Mouse (Mus musculus) cerebellum, adult 2 months (tissue): ENCODE results near the gene Rpusd3. TPM values are rescaled to one million over a fixed set of nuclear protein-coding genes. Genes with fewer than 3 reads are reported as not detected.

Experiments used
- DNase-seq, 2 experiments: peaks; one replicate each; pipeline ENCODE4 v3.0.0; 2021
- H3K27ac ChIP-seq: fragments of 200-500 bp; 2 replicates; pipeline ENCODE4 v1.5.1; 2012; ENCODE audit warnings: low read length, control low read depth, inconsistent platforms; ENCODE audit not compliant: insufficient read depth
- H3K27me3 ChIP-seq: fragments of 200-500 bp; 2 replicates; pipeline ENCODE4 v1.6.1; 2012; ENCODE audit warnings: inconsistent platforms, mild to moderate bottlenecking, low read length, moderate library complexity; ENCODE audit not compliant: control insufficient read depth, insufficient read depth
- H3K4me1 ChIP-seq: fragments of 200-500 bp; 2 replicates; pipeline ENCODE4 v1.6.1; 2011; ENCODE audit warnings: low read length; ENCODE audit not compliant: control insufficient read depth, insufficient read depth
- H3K4me3 ChIP-seq: fragments of 200-500 bp; replicated peaks from 2 replicates; pipeline ENCODE3; 2011; ENCODE audit warnings: mild to moderate bottlenecking, low read depth, low read length, control low read depth; ENCODE audit not compliant: insufficient read depth
- CTCF ChIP-seq: fragments of 200-500 bp; IDR thresholded peaks from 2 replicates; pipeline ENCODE4 v1.5.1; 2011; ENCODE audit warnings: low read depth, mild to moderate bottlenecking, control low read depth, low read length, moderate library complexity, borderline replicate concordance; ENCODE audit not compliant: insufficient read depth
- POLR2A ChIP-seq: fragments of 200-500 bp; IDR thresholded peaks from 2 replicates; pipeline ENCODE4 v1.6.1; 2011; ENCODE audit warnings: low read length, control low read depth, borderline replicate concordance; ENCODE audit not compliant: insufficient read depth
- WGBS: fragments of 180-500 bp; shearing (Covaris S2); methylation state at CpG from one replicate; pipeline ENCODE4 v1.1.7; 2018; 5-methylcytosine and 5-hydroxymethylcytosine counted together
- polyA plus RNA-seq: library from polyadenylated mRNA; depleted of rRNA; stranded (reverse); fragments of >200 nt; gene quantifications from 2 replicates; pipeline ENCODE4 v1.2.3, GENCODE M21; 2012; rRNA removed

The Rpusd3 gene
- 37.4 and 45.9 TPM in 2 replicates for polyA plus RNA-seq

GRCm38 (mm10) chr6:113419199-113419587, at the start of gene Rpusd3:
Gene Rpusd3 (minus strand): TSS chr6:113419340.
- TF ChIP-seq CTCF (no peak), POLR2A (peak; percentile 98)
- peak within 1 kb of the TSS; percentile 94 for H3K4me3 ChIP-seq
- 1% methylated on average over 25 of the region's 25 CpGs for WGBS
- no peaks in the 10 kb centered on the region for H3K27me3 ChIP-seq
- peak within 1 kb of the TSS; percentile 75 for H3K27ac ChIP-seq
- peak; percentile 97 to 100 for DNase-seq
- H3K4me1 ChIP-seq = peaks cover 10% of the 10 kb centered on the region; the same call in 1 of the 2 replicates

- Histone ChIP-seq H3K4me3 (no peak overlapping the region), H3K27me3 (no peaks in the 10 kb centered on the region), H3K4me1 (peaks cover 12% of the 10 kb centered on the region; the same call in 1 of the 2 replicates), H3K27ac (no peak overlapping the region)
- no peak for DNase-seq
- TF ChIP-seq CTCF (no peak), POLR2A (no peak)
- 84% methylated on average over 3 of the region's 3 CpGs for WGBS
These were observed 49.4 kb upstream of the Rpusd3 start for GRCm38 (mm10) chr6:113468512-113468911.

GRCm38 (mm10) chr6:113465602-113466001, 46.5 kb upstream of the Rpusd3 start:
- Histone ChIP-seq H3K27ac (no peak overlapping the region), H3K4me3 (no peak overlapping the region), H3K27me3 (no peaks in the 10 kb centered on the region), H3K4me1 (0 out of 2 replicates have a peak, but pooled peaks cover under 1% of the 10 kb centered on the region)
- DNase-seq = peak in 1 of 2 experiments; percentile 24
- 20% methylated on average over 5 of the region's 5 CpGs for WGBS
- TF ChIP-seq CTCF (no peak), POLR2A (no peak)

GRCm38 (mm10) chr6:113464040-113464439, 44.9 kb upstream of the Rpusd3 start:
- Histone ChIP-seq H3K27ac (no peak overlapping the region), H3K27me3 (no peaks in the 10 kb centered on the region), H3K4me1 (no peaks in the 10 kb centered on the region), H3K4me3 (no peak overlapping the region)
- 54% methylated on average over 7 of the region's 7 CpGs for WGBS
- TF ChIP-seq POLR2A = no peak
- TF ChIP-seq CTCF = no peak
- DNase-seq = no peak

GRCm38 (mm10) chr6:113458635-113459034, 39.5 kb upstream of the Rpusd3 start:
- H3K27me3 ChIP-seq = no peaks in the 10 kb centered on the region
- no peaks in the 10 kb centered on the region; the same call in 1 of the 2 replicates for H3K4me1 ChIP-seq
- H3K27ac ChIP-seq = peak overlapping the region; percentile 22; the same call in 1 of the 2 replicates
- TF ChIP-seq CTCF = no peak
- no peak for TF ChIP-seq POLR2A
- 9% methylated on average over 10 of the region's 10 CpGs for WGBS
- DNase-seq = peak; percentile 50 to 63
- H3K4me3 ChIP-seq = peak overlapping the region; percentile 51

- no peak for DNase-seq
- TF ChIP-seq CTCF (no peak), POLR2A (no peak)
These were observed 38.9 kb upstream of the Rpusd3 start, which contains the start of gene Il17re for GRCm38 (mm10) chr6:113457952-113458534. Gene Il17re (plus strand): TSS chr6:113458484.

GRCm38 (mm10) chr6:113455007-113455406, 35.9 kb upstream of the Rpusd3 start:
- TF ChIP-seq POLR2A (no peak), CTCF (no peak)
- WGBS = 77% methylated on average over 5 of the region's 5 CpGs
- Histone ChIP-seq H3K4me3 (no peak overlapping the region), H3K4me1 (no peaks in the 10 kb centered on the region; the same call in 1 of the 2 replicates), H3K27me3 (no peaks in the 10 kb centered on the region), H3K27ac (no peak overlapping the region)
- DNase-seq = no peak

More at GRCm38 (mm10) chr6:113457952-113458534, 38.9 kb upstream of the Rpusd3 start, which contains the start of gene Il17re:
- no peaks in the 10 kb centered on the region; the same call in 1 of the 2 replicates for H3K4me1 ChIP-seq
- H3K27me3 ChIP-seq = no peaks in the 10 kb centered on the region
- WGBS = 76% methylated on average over 10 of the region's 10 CpGs
- peak within 1 kb of the TSS; percentile 22; the same call in 1 of the 2 replicates for H3K27ac ChIP-seq
- peak within 1 kb of the TSS; percentile 51 for H3K4me3 ChIP-seq

- Histone ChIP-seq H3K27ac (no peak overlapping the region), H3K4me1 (peaks cover 5% of the 10 kb centered on the region; the same call in 1 of the 2 replicates), H3K27me3 (no peaks in the 10 kb centered on the region), H3K4me3 (no peak overlapping the region)
- WGBS = 8% methylated on average over 2 of the region's 2 CpGs
- no peak for TF ChIP-seq CTCF
- no peak for TF ChIP-seq POLR2A
- no peak for DNase-seq
These were observed 32.7 kb upstream of the Rpusd3 start for GRCm38 (mm10) chr6:113451839-113452238.
